Mouse (Mus musculus): ENCODE data around the gene Setd3.

Gene Setd3

DNA sequence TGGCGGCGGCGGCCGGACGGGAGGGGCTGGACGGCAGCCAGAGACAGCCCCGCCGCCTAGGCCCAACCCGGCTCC lies at the start of gene Setd3:
Gene Setd3 (minus strand): TSS at position 69 of the 75 bp plus-strand sequence.
- DNase-seq (ENCODE audit: extremely low spot score), result no peak

DNA sequence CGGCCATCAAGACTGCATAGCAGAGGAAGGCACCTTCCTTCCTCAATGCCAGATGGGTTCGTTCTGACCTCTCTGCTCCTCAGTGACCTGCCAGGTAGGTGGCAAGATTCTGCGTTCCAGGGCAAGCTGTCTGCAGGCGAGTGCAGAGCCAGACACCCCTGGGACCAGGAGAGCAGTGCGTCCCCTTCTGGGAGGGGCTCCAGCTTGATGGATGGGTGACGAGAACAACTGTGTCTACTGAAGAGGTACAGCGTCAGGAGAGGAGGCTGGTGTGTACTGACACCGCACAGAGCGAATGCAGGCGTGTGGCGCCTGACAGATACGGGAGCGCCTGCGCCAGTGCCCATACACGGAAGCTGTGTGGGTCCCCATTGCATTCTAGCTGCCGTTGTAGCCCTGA lies 48.4 kb upstream of the Setd3 start:
- no peak for DNase-seq (ENCODE audit: extremely low spot score)

DNA sequence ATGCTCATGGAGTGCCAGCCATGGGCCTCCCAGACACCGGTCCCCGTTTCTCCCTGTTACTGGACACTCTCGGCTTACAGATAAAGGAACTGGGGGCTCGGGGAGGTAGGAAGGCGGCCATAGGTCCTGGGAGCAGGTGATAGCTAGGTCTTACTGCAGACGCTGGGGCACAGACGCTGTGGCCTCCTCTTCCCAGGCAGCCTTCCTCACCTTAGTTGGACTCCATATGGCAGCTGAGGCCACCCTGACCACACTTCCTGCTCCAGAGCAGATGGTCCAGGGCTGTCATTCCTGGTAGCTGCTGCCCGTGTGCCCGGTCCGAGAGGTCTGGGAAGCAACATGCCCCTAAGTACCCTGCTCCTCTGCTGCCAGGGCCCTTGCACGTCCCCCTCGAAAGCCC lies 47.8 kb upstream of the Setd3 start:
- no peak for DNase-seq (ENCODE audit: extremely low spot score)

DNA sequence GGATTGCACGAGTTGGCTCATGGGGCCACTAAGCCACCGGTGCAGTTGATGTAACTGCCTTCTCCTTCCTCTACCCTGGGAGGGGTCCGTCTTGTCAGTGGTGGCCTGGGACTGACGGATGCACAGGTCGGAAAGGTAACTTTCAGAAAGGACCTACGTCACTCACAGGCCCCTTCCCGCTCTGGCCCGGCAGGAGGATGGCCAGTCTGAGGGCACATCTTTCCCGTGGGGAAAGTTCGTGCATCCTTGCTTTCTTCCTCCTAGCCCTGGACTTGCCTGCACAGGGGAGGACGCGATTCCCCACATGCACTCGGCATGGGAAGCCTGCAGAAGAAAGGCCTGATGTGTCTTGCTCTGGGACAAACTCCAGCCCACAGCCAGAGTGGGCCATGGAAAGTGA lies 47.1 kb upstream of the Setd3 start:
- DNase-seq (ENCODE audit: extremely low spot score), result no peak

DNA sequence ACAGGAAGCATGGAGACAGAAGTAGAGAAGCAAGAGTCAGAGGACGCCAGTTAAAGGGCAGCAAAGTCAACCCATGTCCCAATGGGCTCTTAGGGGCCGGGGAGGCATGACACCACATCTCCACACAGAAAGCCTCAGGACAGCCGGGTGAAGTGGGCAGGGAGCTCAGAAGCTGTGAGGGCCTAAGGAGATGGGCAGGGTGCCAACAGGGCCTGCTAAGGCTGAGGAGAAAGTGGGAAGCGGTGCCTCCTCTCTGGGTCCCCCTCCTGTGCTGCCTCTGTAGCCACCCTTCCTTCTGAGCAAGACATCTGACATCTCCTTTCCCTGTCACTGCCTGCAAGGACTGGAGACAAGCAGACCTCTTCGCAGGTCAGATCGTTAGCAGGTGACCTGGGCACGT lies 46.7 kb upstream of the Setd3 start:
- DNase-seq (ENCODE audit: extremely low spot score), result no peak

DNA sequence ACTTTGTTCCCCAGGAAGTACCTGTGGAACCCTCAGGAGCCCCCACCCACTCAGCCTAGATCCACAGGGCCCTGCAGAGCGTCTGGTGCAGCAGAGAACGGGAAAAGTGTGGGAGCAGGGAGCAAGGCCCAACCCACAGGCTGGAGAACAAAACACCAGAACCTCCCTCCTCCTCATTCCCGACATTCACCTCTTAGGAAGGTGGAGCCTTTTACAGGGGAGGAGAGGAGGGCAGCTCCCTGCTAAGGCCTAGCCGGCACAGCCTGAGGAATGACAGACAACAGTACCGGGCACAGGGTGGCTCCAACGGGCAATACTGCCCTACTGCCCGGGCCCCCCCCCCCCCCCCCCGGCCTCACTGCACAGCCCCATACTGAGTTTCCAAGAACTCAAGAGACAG lies 44.2 kb upstream of the Setd3 start:
- no peak for DNase-seq (ENCODE audit: extremely low spot score)

DNA sequence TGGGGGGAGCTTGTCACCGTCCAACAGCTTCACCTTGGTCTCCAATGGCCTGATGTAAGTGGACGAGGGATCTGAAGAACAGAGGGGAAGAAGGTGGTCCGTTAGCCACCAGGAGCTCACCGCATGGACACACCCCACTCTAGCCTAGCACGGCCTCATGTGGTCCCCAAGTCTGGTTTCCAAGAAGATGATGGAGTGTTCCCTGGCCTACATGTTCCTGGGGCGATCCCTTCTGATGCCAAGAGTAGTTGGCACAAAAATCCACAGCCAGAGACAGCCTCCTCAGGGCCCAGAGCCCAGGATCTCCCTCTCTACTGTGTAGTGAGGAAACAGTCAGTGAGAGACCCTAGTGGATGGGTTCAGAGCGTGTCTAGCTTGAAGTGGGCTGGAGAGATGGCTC lies 42.6 kb upstream of the Setd3 start:
- DNase-seq (ENCODE audit: extremely low spot score), result no peak

DNA sequence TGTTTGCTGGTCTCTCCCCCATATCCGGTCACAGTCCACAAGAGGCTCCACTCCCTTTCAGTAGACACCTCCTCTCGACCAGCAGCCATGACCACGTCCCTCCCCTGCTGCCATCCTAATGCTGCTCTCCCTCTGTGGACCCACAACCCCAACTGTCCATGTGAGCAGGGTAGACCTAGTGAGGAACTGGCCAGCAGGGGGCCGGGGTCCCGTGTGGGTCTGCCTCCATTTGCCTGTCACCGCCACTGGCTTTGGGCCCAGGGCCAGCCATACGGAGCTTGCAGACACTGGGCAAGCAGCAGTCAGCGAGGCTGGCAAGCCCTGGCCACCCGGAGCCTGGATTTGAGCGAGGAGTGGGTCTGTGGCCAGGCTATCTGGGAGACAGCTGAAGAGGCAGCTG lies 42.1 kb upstream of the Setd3 start:
- DNase-seq (ENCODE audit: extremely low spot score), result peak; percentile 45

DNA sequence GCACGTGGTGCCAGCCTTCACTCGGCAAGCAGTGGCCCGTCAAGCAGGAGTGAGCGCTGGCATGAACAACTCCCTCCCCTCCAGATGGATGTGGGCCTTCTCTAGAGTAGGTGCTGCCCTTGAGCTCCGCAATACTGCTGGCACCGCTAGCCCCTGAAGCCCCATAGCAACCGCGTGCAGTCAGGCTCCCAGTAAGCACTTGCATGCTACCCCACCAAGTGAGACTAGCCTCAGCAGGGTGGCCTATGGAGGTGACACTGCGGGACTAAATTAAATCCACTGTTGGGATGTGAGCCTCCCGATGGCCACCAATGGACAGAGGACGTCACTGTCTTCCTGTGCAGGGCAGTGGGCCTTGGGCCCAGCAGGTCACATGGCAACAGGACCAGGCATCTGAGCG lies 41.5 kb upstream of the Setd3 start:
- no peak for DNase-seq (ENCODE audit: extremely low spot score)

DNA sequence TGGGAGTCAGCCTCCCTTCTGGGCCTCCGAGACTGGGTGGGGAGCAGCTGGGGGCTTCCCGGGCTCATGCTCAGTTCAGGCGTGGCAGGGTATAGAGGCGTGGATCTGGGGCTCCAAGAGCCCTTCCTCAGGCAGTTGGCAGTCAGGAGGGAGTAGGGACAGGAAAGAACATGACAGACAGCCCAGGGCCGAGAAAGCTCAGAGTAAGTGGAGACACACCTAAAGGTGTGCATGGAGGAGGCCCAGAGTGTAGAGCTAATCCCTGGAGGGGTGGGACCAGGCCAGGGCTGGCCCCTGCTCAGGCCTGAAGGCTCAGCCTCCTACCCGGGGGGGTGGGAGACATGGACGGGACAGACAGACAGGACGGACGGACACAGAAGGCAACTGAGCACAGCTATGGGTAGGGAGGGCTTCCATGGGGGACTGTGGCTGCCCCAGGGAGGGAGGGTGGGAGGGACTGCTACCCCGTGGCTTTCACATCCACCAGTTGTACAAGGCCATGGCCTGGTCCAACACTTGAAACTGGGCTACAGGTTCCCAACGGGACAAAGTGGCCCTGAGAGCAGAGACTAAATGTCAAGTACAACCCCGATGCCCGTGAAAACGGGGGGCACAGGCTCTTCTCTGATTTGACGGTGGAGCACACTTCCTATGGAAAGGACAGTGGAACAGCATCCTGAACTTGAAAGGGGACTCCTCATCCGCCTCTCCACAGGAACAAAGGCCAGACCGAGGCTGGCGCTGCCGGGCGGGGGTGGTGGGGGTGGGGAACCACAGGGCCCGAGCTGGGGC lies 40.9 kb upstream of the Setd3 start:
- no peak for DNase-seq (ENCODE audit: extremely low spot score)

DNA sequence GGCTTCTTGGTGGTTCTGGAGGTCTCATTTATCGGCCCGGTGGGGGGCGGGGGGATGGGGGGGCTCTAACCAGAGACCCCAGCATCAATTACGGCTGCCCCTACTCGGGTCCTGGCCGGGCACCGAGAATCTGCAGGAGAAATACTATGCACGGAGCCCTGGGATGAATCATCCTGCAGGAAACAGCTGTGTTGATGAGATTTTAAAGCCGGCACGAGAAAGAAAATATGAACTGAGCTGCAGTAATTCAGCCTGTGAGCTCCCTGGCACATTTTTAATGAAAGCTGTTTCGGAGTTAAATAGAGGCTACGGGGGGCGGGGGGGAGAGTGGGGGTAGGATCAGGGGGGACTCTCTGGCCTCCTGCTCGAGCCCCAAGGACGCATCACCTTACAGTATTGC lies 40.0 kb upstream of the Setd3 start:
- no peak for DNase-seq (ENCODE audit: extremely low spot score)

DNA sequence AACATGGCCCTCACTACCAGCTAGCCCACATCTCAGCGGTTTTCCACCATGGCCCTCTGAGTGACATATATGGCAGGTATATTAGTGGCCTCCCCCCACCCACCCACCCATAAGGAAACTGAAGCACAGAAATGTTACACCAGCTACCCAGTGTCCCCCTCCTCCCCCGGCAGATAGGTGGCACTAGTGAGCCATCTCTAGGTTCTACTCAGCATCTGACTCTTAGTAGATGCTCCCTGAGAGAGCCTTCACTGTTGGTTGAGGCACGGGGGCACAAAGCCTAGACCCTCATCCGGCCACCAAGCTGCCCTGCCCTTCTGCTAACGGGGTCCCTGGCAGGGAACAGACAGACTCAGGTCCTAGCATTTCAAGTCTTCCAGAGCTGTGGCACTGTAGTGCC lies 38.5 kb upstream of the Setd3 start:
- no peak for DNase-seq (ENCODE audit: extremely low spot score)

DNA sequence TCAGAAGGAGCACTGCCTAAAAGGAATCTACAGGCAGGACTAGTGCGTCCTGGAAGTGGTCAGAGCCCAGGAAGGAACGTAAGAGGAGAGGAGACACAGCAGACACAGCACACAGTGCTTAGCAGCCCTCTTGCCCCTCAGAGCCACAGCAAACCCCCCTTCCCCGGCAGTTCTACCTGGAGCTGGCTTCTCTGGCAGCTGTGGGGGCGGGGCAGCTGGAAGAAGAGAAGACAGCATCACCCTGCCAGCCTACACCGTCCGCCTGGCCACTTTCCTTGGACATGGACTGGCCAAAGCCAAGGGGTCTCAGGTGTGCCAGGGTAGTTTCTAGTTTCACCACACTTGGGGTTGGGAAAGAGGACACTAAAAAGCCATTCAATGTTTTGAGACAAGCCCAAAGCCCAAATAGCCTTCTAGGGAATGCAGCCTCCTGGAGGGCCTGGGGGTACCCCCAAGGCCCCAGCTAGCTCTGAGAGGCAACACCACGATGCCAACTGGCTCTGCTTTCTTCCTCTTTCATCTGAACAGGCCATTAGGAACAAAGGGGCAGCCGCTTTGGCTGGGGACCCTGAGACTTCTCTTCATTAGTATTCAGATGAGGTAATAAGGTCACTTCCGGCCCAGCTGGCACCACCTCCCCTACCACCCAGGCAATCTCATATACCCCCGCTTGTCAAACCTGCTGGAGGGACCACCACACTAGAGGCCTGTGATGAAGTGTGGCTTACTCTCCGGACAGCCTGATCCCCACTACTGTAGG lies 37.7 kb upstream of the Setd3 start:
- no peak for DNase-seq (ENCODE audit: extremely low spot score)

DNA sequence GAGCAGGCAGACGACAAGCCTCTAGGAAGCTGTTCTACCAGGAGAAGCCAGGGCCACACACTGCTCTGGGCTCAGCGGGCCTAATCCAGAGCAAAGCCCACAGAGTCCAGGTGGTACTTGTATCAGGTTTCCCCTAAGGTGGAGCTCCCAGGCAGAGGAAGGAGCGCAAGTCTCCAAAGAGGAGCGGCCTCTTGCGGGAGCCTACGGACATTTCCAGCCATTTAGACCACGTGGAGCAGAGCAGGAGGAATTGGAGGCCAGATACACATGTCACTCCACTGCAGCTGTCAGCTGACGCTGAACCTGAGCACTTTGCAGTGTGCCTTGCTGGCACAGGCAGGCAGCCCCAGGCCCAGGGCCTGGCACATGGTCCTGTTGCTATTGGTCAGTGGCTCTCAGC lies 36.0 kb upstream of the Setd3 start:
- no peak for DNase-seq (ENCODE audit: extremely low spot score)

DNA sequence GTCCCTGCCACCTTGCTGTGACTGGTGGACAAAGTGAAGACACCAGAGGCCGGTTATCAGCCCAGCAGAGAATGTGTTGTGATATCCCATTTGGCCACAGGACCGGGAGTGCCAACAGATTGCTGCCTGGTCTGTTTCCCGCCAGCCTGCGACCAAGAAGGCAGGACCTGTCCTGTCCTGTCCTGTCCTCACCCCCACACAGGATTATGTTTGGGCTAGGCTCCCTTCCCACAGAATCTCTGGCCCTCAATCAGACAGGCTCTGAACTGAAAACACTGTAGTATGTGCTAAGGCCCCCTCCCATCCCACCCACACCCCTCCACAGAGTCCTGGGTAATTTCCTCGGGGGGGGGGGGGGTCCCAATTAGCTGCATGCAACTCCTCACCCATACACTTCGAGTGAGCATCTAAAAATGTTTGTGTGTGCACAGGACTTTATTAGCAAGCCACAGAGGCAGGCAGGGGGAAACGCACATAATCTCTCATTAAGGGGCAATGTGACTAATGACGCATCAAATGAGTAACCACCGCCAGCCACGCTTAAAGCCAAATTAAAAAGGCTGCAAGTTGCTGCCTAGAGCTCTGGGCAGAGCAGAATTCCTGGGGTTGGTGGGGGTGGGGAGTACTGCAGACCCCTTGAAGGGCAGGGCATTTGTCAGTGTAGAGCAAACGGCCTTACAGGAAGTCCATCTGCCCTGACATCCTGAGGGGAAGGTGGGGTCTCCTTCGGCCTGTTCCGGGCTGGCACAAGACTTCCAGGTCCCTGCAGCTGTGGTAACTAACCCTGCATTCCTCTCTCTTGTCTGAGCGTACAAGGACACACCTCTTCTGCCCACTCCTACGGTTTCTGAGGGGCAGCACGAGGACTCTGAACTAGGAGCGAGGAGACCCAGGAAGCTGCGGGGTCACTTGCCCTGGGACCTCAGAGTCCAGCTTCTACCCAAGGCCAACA lies 34.3 kb upstream of the Setd3 start:
- no peak for DNase-seq (ENCODE audit: extremely low spot score)

DNA sequence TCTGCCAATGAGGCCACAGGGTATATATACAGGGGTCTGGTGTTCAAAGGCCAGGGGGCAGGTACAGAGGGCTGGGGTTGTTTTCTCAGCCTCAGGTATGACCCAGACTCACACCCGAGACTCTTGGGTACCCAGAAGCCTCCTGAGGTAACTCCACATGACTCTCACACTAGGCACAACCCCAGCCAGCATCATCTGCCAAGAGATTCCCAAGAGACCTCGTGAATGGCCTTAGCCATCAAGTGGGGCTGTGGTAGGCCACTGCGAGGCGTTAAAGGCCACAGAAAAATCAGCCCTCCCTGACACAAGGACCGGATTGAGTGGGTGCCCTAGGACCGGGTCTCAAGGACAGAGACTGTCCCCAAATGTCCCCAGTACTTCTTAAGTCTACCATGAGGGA lies 33.4 kb upstream of the Setd3 start:
- no peak for DNase-seq (ENCODE audit: extremely low spot score)

DNA sequence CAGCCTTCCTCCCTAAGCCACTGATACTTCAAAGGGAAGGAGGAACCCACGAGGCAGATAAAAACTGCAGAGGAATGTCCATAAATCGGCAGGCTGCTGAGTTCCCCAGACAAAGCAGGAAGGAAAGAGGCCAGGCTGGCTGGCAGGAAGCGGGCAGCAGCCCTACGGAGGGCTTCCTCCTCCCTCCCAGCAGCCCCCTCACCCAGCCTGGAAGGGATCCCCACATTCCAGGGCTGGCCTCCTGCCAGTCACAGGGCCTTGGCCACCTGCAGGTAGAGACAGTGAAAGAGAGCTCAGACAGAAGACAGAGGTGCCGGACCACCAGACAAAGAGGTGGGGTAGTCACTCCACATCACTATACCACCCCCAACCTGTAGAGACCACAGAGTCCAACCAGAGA lies 33.0 kb upstream of the Setd3 start:
- no peak for DNase-seq (ENCODE audit: extremely low spot score)

DNA sequence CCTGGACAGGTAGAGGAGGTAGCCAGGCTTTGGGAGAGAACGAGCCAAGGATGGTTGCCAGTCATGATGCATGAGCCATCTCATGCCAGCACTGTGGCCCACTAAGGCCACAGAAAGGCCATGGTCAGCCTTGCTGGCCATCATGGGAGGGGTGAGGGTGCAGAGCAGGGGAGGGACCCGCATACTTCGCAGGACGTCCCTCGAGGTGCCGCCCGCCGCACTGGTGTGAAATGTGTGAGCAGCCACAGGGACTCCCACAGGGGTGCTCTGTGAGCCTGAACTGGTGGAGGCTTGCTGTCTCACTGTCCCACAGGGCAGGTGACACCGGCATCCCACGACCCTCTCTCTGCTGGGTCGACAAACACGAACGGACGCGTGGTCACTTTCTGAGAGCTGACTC lies 31.5 kb upstream of the Setd3 start:
- DNase-seq (ENCODE audit: extremely low spot score), result no peak

DNA sequence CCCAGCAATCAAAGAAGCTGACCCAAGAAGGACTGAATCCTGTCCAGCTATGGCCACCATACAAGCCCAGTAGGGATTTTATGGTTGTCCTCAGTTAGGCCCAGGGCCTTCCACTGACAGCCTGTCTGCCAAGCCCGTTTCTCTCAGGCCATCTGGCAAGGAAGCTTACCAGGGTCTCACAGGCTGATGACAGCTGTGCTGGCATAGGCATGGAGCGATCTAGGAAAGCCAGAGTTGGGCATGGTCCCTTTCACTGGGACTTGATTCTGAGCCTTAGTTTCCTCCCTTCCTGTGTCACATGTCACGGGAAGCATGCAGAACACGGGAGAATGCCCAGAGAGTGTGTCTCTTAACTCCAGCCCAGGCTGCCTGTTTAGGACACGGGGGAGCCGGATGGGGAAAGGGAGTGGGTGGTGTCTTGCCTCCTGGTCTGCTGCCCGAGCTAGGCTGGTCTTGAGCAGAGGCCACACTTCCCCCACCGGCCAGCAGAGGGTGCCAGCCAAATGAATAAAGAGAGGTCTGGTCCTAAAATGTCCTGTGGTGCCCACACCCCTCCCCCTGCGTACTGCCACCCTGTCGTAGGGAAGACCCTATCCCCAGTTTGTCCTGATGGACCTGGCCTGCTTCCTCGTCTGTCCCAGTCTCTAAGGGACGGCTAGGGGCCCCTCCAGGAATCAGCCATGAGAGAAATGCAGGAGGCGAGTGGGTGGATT lies 29.8 kb upstream of the Setd3 start:
- peak; percentile 75 for DNase-seq (ENCODE audit: extremely low spot score)

DNA sequence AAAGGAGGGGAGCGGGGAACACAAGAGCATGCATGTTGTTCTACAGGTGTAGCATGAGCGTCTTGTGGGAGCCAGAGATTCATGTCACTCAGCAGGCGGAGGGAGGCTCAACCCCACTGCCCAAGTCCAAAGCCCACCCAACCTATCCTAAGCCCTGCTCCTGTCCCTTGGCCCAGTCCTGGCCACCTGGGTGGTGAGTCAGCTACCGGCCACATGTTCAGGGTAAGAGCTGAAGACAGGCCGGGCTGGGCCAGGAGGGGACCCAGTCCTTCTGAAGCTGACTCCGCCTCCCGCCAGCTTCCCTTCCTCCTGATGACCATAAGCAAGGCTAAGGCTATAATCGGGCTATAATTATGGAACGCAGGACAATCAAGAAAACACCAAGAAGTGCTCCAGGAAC lies 29.1 kb upstream of the Setd3 start:
- DNase-seq (ENCODE audit: extremely low spot score), result no peak

DNA sequence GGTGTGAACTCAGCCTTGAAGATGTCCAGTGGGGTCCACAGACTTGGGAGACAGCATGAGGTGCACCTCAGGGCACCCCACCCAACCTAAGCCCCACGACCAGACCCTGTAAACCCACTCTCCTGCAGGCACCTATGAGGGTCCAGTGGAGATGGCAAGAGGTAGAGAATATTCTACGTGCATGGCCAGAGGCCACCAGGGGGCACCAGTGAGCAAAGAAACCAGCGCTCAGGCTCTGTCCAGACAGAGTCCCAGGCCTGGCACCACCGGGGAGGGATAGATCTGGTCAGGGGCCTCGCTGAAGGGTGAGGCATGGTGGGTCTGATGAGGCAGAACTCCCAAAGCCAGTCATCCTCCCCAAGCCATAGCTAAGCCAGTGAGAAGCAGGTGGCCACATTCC lies 27.5 kb upstream of the Setd3 start:
- peak; percentile 80 for DNase-seq (ENCODE audit: extremely low spot score)

DNA sequence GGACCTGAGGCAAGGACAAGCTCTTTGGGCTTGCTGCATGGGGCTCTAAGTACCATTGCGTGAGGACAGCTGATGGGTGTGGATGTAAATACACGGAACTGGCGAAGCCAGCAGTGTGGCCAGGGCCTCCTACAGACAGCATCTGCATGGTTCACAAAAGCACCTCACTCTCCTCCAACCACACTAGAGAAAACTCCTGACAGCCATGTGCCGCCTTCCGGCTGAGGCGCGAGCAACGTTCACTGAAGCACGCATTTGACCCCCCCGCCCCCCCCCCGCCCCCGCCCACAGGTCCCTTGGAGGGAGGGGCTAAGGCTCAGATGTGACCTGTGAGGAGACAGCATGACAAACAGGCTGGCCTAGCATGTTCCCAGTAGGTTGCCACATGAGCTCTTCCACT lies 25.9 kb upstream of the Setd3 start:
- no peak for DNase-seq (ENCODE audit: extremely low spot score)

All from embryo, embryonic 9.5 days (tissue).